Mouse (Mus musculus): Measurements from ENCODE around the gene Matn1.

- TF ChIP-seq CTCF (IDR thresholded peaks at IDR 0.05; ENCODE audit: low read depth) (no peak), EP300 (IDR thresholded peaks at IDR 0.05; ENCODE audit: low read depth) (no peak)
Measured at GRCm38 (mm10) chr4:130973332-130974263, 29.4 kb downstream of the Matn1 start.

All from heart, postnatal 0 days (tissue).